Mouse (Mus musculus) MEL (cell line): ENCODE results near the gene Rars.

Source experiments
- BHLHE40 ChIP-seq: IDR thresholded peaks from 2 replicates; pipeline ENCODE4 v1.6.1; 2012; ENCODE audit warnings: low read depth, mild to moderate bottlenecking, inconsistent platforms, low read length, improper control_type of control experiment, borderline replicate concordance
- CHD2 ChIP-seq: IDR thresholded peaks from 2 replicates; pipeline ENCODE4 v1.6.1; 2011; ENCODE audit warnings: low read length, improper control_type of control experiment
- CTCF ChIP-seq, 3 experiments: IDR thresholded peaks in 2 of 3; conservative IDR thresholded peaks in 1 of 3; 2 replicates each; pipeline ENCODE4 v1.5.1; 2011 to 2012; ENCODE audit warnings: low read length in 3 of 3, low read depth in 2 of 3, mild to moderate bottlenecking in 2 of 3, improper control_type of control experiment in 1 of 3, inconsistent platforms in 1 of 3, mixed read lengths in 1 of 3, moderate library complexity in 1 of 3; ENCODE audit not compliant: control insufficient read depth in 1 of 3, insufficient read depth in 1 of 3, poor library complexity in 1 of 3, severe bottlenecking in 1 of 3
- ETS1 ChIP-seq: IDR thresholded peaks from 2 replicates; pipeline ENCODE4 v1.6.1; 2012; ENCODE audit warnings: low read depth, mild to moderate bottlenecking, inconsistent platforms, low read length, improper control_type of control experiment, moderate library complexity
- MAX ChIP-seq: IDR thresholded peaks from 2 replicates; pipeline ENCODE4 v1.6.1; 2011; ENCODE audit warnings: low read length, improper control_type of control experiment
- MYC ChIP-seq: IDR thresholded peaks from 2 replicates; pipeline ENCODE4 v1.6.1; 2011; ENCODE audit warnings: low read depth, mild to moderate bottlenecking, low read length, improper control_type of control experiment, moderate library complexity
- NRF1 ChIP-seq: IDR thresholded peaks from 2 replicates; pipeline ENCODE4 v1.6.1; 2014; ENCODE audit warnings: low read depth, mild to moderate bottlenecking, inconsistent platforms, low read length, improper control_type of control experiment, moderate library complexity; ENCODE audit not compliant: poor library complexity, insufficient read depth, severe bottlenecking
- POLR2A ChIP-seq, 2 experiments: IDR thresholded peaks; 2 replicates each; pipeline ENCODE4 v1.6.1; 2011 to 2012; ENCODE audit warnings: low read length in 2 of 2, mild to moderate bottlenecking in 2 of 2, control low read depth in 1 of 2, improper control_type of control experiment in 1 of 2, low read depth in 1 of 2, moderate library complexity in 1 of 2; ENCODE audit not compliant: control insufficient read depth in 1 of 2, insufficient read depth in 1 of 2, poor library complexity in 1 of 2
- TAL1 ChIP-seq: IDR thresholded peaks from 2 replicates; pipeline ENCODE4 v1.6.1; 2012; ENCODE audit warnings: mild to moderate bottlenecking, inconsistent platforms, low read length, moderate library complexity, mixed read lengths
- TBP ChIP-seq: IDR thresholded peaks from 2 replicates; pipeline ENCODE4 v1.8.0; 2011; ENCODE audit warnings: low read depth, low read length, improper control_type of control experiment
- TCF12 ChIP-seq: IDR thresholded peaks from 2 replicates; pipeline ENCODE4 v1.6.1; 2014; ENCODE audit warnings: low read depth, mild to moderate bottlenecking, inconsistent platforms, low read length, improper control_type of control experiment, moderate library complexity
- USF1 ChIP-seq: IDR thresholded peaks from 2 replicates; pipeline ENCODE4 v1.6.1; 2014; ENCODE audit warnings: low read depth, mild to moderate bottlenecking, inconsistent platforms, low read length, improper control_type of control experiment, moderate library complexity
- USF2 ChIP-seq, 2 experiments: IDR thresholded peaks; 2 replicates each; pipeline ENCODE4 v1.6.1; 2011 to 2012; ENCODE audit warnings: improper control_type of control experiment in 2 of 2, low read length in 2 of 2, borderline replicate concordance in 1 of 2, inconsistent platforms in 1 of 2, low read depth in 1 of 2, mild to moderate bottlenecking in 1 of 2; ENCODE audit not compliant: insufficient read depth in 1 of 2
- ZC3H11A ChIP-seq: IDR thresholded peaks from 2 replicates; pipeline ENCODE4 v1.6.1; 2012; ENCODE audit warnings: low read depth, mild to moderate bottlenecking, inconsistent platforms, low read length, improper control_type of control experiment

DNA sequence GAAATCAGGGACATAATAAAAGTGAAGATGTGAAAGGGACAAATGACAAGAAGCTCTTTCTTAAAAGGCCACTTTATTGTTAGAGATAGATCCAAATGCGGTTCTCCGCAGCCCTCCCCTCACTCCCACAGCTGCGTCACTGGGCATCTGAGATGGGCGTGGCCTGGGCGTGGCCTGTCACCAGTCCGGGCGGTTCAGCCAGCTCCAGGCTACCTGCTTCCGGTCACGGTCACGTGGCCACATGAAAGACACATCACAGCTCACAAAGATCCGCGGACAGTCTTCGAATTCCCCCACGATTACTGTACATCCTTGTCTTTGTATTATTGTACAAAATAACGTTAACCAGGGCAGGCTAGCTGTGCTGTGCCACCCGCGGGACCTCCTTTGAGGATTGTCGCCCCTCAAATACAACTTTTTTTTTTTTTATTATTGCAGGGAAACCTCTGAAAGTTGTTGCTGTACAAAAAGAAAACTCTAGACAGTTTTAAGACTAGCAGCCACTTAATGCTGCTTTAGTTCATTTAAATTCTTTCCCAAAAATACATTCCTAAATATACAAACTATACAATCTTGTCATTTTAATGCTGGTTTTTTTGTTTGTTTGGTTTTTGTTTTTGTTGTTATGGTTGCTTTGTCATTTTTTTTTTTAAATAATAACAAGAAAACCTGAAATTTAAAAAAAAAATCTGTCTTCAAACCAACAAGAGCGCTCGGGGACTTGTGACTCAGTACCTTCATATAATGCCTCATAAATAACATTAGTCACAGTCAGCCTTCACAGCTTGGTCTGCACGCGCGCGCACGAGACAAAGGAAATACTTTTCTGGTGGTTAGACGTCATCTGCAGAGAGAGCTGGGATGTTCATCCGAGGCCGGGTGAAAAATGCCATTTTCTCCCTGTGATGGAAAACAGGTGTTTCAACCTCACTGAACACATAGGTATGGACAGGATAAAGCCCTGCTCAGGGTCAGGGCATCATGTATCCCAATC lies 4.3 kb upstream of the Rars start:
- TF ChIP-seq CHD2, result no peak
- TF ChIP-seq CTCF (IDR thresholded peaks at IDR 0.05 in 2 of 3, conservative IDR thresholded peaks at IDR 0.05 in 1 of 3; ENCODE audit: control insufficient read depth in 1 of 3, insufficient read depth in 1 of 3, low read depth in 2 of 3, low read length in 3 of 3, poor library complexity in 1 of 3, severe bottlenecking in 1 of 3), result no peak
- peak; percentile 87 to 94 for TF ChIP-seq USF2 (IDR thresholded peaks at IDR 0.05; ENCODE audit: borderline replicate concordance in 1 of 2, insufficient read depth in 1 of 2, low read depth in 1 of 2, low read length in 2 of 2)
- peak; percentile 99 for TF ChIP-seq MAX
- peak; percentile 50; the same call in 1 of the 2 replicates for TF ChIP-seq ETS1
- TF ChIP-seq TCF12, result peak; percentile 56; the same call in 1 of the 2 replicates
- TF ChIP-seq NRF1, result peak; percentile 31; the same call in 1 of the 2 replicates
- TF ChIP-seq POLR2A (IDR thresholded peaks at IDR 0.05; ENCODE audit: control insufficient read depth in 1 of 2, insufficient read depth in 1 of 2, low read depth in 1 of 2, low read length in 2 of 2, poor library complexity in 1 of 2), result peak; percentile 40 to 82; a peak in 2 of 4 replicates
- TF ChIP-seq USF1, result peak; percentile 100
- TF ChIP-seq MYC, result peak; percentile 76
- no peak for TF ChIP-seq ZC3H11A
- TF ChIP-seq TAL1, result no peak
- peak; percentile 77; the same call in 1 of the 2 replicates for TF ChIP-seq BHLHE40
- peak; percentile 75 for TF ChIP-seq TBP
